Mouse (Mus musculus): ENCODE measurements at regions not wholly inside any gene's neighbourhood (a gene's known extent, or its start where the extent isn't known, plus 50 kb on each side); places are given as distances from the start of the nearest gene placed in this dataset.

DNA sequence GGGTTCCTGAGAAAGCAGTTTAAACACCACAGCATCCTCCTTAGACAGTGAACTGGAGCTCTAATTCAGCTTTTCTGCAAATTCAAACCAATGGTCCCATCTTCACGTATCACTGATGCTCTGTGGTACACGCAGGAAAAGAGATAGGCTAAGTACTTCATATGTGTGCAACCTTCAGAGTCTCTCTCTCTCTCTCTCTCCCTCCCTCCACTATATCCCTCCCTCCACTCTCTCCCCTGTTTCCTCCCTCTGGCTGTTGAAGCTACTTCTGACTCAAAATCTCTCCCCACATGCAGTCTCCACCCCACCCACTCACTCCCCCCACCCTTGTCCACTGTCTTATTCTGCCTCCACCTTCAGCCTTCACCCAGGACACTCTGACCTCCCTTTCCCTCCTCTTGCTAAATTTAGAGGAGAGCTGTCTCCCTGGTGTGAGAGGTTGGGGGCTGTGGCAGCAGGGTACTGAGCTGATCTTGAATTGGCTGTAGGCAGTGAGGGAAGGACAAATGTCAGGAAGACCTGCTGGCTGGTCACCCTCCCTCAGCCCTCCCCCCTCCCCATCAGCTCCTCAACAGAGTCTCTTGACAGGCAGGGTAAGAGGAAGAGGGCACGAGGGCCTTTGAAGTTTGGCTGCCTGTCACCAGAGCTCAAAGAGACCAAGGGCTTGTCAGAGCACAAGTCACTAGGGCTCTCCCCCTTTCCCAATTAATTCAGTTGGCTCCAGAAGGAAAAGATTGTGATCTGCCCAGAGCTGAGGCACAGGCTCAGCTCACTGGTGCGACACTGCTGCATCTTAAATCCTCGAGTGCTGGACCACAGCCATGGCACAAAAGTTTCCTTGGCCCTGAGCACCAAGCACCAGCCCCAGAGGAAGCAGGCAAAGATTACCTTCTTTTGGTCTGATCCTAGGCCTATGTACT, 227.9 kb upstream of the Apob start:
- no peak for TF ChIP-seq EP300 (IDR thresholded peaks at IDR 0.05; ENCODE audit: low read depth)
- no peak for TF ChIP-seq CTCF (IDR thresholded peaks at IDR 0.05; ENCODE audit: low read depth)
